Mouse (Mus musculus) urinary bladder, postnatal 4 days (tissue): ENCODE data around the gene Tubb4a.
"Not testable (repeated sequence)": the region's sequence is repeated elsewhere in the genome, so short reads cannot be mapped to it uniquely, and the experiment has no call there.

ENCODE experiments used
- DNase-seq, 2 experiments: peaks; one replicate each; pipeline ENCODE4 v3.0.0; 2021 to 2022; ENCODE audit warnings: low spot score in 2 of 2

Tubb4a gene

GRCm38 (mm10) chr17:57058891-57059485 lies 28.6 kb downstream of the Tubb4a start, which contains the start of gene Crb3:
TSS of gene Crb3 (plus strand) at chr17:57059105.
- no peak for DNase-seq

- no peak for DNase-seq
These were observed 31.3 kb downstream of the Tubb4a start for GRCm38 (mm10) chr17:57056246-57056645.

DNA sequence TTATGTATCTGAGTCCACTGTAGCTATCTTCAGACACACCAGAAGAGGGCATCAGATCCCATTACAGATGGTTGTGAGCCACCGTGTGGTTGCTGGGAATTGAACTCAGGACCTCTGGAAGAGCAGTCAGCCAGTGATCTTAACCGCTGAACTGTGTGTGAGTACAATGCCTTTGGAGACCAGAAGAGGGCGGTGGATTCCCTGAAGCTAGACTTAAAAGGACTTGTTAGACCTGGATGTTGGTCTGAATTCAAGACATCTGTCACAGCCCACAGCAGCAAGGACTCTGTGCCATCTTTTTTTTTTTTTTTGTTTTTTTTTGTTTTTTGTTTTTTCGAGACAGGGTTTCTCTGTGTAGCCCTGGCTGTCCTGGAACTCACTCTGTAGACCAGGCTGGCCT lies 35.9 kb downstream of the Tubb4a start:
- not testable (repeated sequence) for DNase-seq

DNA sequence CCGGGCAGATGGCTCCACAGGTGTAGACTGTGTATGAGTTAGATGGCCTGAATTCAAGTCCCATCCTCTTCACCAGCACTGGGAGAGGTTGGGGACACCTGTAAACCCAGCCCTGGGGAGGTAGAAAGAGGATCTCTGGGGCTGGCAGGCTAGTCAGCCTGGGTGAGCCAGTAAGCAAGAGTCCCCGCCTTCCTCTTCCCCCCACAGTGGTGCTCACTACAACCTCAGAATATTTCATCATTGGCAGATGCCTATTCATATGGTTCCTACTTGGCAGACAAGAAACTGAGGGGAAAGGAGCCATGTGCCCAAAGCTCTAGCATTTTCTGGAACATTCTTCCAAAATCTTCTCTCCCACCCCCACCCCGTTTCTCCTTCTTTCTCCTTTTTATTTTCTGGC lies 38.8 kb downstream of the Tubb4a start:
- no peak for DNase-seq

DNA sequence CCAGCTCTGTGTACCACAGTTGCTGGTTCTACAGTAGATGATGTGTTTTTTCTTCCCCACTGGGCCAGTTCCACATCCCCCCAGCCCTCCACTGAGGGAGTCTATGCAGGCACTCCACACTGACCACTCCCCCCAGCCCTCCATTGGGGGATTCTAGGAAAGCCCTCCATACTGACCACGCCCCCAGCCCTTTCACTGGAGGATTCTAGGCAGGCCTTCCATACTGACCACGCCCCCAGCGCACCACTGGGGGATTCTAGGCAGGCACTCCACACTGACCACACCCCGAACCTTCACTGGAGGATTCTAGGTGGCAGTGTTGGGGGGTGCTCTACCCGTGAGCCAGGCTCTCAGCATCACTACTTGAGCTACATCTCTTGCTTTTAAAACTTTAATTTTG lies 40.2 kb downstream of the Tubb4a start:
- no peak for DNase-seq

- DNase-seq: peak in 1 of 2 experiments; percentile 49
These were observed 46.0 kb downstream of the Tubb4a start, which contains the start of gene Slc25a41 for GRCm38 (mm10) chr17:57041554-57041953. TSS of gene Slc25a41 (minus strand) at chr17:57041654.

GRCm38 (mm10) chr17:57038978-57039377 lies 48.6 kb downstream of the Tubb4a start:
- DNase-seq: no peak

DNA sequence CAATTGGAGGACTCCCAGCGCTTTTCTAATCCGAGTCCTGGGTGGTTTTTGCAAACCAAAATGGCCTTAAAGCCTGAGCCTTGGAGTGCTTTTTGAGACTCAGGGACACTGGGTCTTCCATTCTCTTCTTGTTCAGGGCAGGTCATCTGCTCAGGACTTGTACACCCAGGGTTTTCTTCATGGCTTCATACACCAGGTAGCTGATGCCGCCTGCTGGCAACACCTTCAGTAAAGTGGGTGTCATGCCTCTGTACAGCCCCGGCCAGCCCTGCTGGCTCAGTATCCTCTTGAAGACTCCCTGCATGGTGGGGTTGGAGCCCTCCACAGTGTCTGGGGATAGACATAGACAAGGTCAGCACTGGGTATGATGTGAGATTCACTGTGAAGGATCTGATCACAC lies 54.7 kb downstream of the Tubb4a start:
- DNase-seq: no peak

- DNase-seq: peak; percentile 99
These were observed 55.7 kb downstream of the Tubb4a start for GRCm38 (mm10) chr17:57031661-57032420.

GRCm38 (mm10) chr17:57030931-57031660 lies 56.5 kb downstream of the Tubb4a start, which contains the start of gene Khsrp:
TSS of gene Khsrp (minus strand) at chr17:57031522.
- peak in 1 of 2 experiments; percentile 49 for DNase-seq
